Mouse (Mus musculus): ENCODE data around the gene Krt42. TPM values are rescaled to one million over a fixed set of nuclear protein-coding genes. Genes with fewer than 3 reads are reported as not detected.

Gene Krt42
- polyA plus RNA-seq, 1 experiment from 2014 or later: not detected

- peak overlapping the region; percentile 49; the same call in 1 of the 2 replicates for H3K9ac ChIP-seq (ENCODE audit: low read depth, low read length)
- H3K36me3 ChIP-seq (ENCODE audit: control insufficient read depth, insufficient read depth, low read length): no peaks in the 10 kb centered on the region
- 69% methylated on average over 4 of the region's 4 CpGs for WGBS
- no peaks in the 10 kb centered on the region for H3K27me3 ChIP-seq (replicated peaks; ENCODE audit: control insufficient read depth, insufficient read depth, low read length)
- peaks cover 34% of the 10 kb centered on the region for H3K4me1 ChIP-seq (ENCODE audit: control insufficient read depth, insufficient read depth, low read length)
- no peak overlapping the region for H3K4me2 ChIP-seq (ENCODE audit: low read depth, low read length)
- no peak overlapping the region for H3K27ac ChIP-seq (ENCODE audit: low read length)
- no peaks in the 10 kb centered on the region for H3K9me3 ChIP-seq (ENCODE audit: control insufficient read depth, low read length)
- no peak overlapping the region for H3K4me3 ChIP-seq (ENCODE audit: low read length)
- peak; percentile 12; the same call in 1 of the 2 replicates for ATAC-seq
These were observed 15.3 kb upstream of the Krt42 start for GRCm38 (mm10) chr11:100284988-100285387.

GRCm38 (mm10) chr11:100282549-100282948, 12.9 kb upstream of the Krt42 start:
- peaks cover 20% of the 10 kb centered on the region for H3K4me1 ChIP-seq (ENCODE audit: control insufficient read depth, insufficient read depth, low read length)
- H3K36me3 ChIP-seq (ENCODE audit: control insufficient read depth, insufficient read depth, low read length): no peaks in the 10 kb centered on the region
- no peak overlapping the region for H3K4me2 ChIP-seq (ENCODE audit: low read depth, low read length)
- H3K27me3 ChIP-seq (replicated peaks; ENCODE audit: control insufficient read depth, insufficient read depth, low read length): no peaks in the 10 kb centered on the region
- H3K9ac ChIP-seq (ENCODE audit: low read depth, low read length): no peak overlapping the region
- H3K9me3 ChIP-seq (ENCODE audit: control insufficient read depth, low read length): no peaks in the 10 kb centered on the region
- H3K4me3 ChIP-seq (ENCODE audit: low read length): no peak overlapping the region
- 22% methylated on average over 10 of the region's 10 CpGs for WGBS
- no peak overlapping the region for H3K27ac ChIP-seq (ENCODE audit: low read length)
- ATAC-seq: no peak

- no peak overlapping the region for H3K4me3 ChIP-seq (ENCODE audit: low read length)
- no peak overlapping the region for H3K27ac ChIP-seq (ENCODE audit: low read length)
- H3K36me3 ChIP-seq (ENCODE audit: control insufficient read depth, insufficient read depth, low read length): no peaks in the 10 kb centered on the region
- no peaks in the 10 kb centered on the region for H3K27me3 ChIP-seq (replicated peaks; ENCODE audit: control insufficient read depth, insufficient read depth, low read length)
- H3K4me1 ChIP-seq (ENCODE audit: control insufficient read depth, insufficient read depth, low read length): peaks cover 20% of the 10 kb centered on the region
- no peaks in the 10 kb centered on the region for H3K9me3 ChIP-seq (ENCODE audit: control insufficient read depth, low read length)
- H3K9ac ChIP-seq (ENCODE audit: low read depth, low read length): no peak overlapping the region
- peak; percentile 19; the same call in 1 of the 2 replicates for ATAC-seq
- 19% methylated on average over 11 of the region's 11 CpGs for WGBS
- H3K4me2 ChIP-seq (ENCODE audit: low read depth, low read length): no peak overlapping the region
These were observed 12.2 kb upstream of the Krt42 start for GRCm38 (mm10) chr11:100281596-100282544.

GRCm38 (mm10) chr11:100278759-100279158, 9.1 kb upstream of the Krt42 start:
- H3K9ac ChIP-seq (ENCODE audit: low read depth, low read length): no peak overlapping the region
- H3K4me3 ChIP-seq (ENCODE audit: low read length): no peak overlapping the region
- no peak for ATAC-seq
- no peak overlapping the region for H3K27ac ChIP-seq (ENCODE audit: low read length)
- 49% methylated on average over 5 of the region's 5 CpGs for WGBS
- H3K4me2 ChIP-seq (ENCODE audit: low read depth, low read length): no peak overlapping the region
- H3K4me1 ChIP-seq (ENCODE audit: control insufficient read depth, insufficient read depth, low read length): no peaks in the 10 kb centered on the region
- H3K9me3 ChIP-seq (ENCODE audit: control insufficient read depth, low read length): no peaks in the 10 kb centered on the region
- H3K36me3 ChIP-seq (ENCODE audit: control insufficient read depth, insufficient read depth, low read length): no peaks in the 10 kb centered on the region
- H3K27me3 ChIP-seq (replicated peaks; ENCODE audit: control insufficient read depth, insufficient read depth, low read length): no peaks in the 10 kb centered on the region

- no peaks in the 10 kb centered on the region for H3K9me3 ChIP-seq (ENCODE audit: control insufficient read depth, low read length)
- ATAC-seq: no peak
- WGBS: 62% methylated on average over 15 of the region's 15 CpGs
- H3K36me3 ChIP-seq (ENCODE audit: control insufficient read depth, insufficient read depth, low read length): no peaks in the 10 kb centered on the region
- no peak overlapping the region for H3K4me2 ChIP-seq (ENCODE audit: low read depth, low read length)
- no peak overlapping the region for H3K9ac ChIP-seq (ENCODE audit: low read depth, low read length)
- no peak overlapping the region for H3K27ac ChIP-seq (ENCODE audit: low read length)
- no peaks in the 10 kb centered on the region for H3K4me1 ChIP-seq (ENCODE audit: control insufficient read depth, insufficient read depth, low read length)
- no peaks in the 10 kb centered on the region for H3K27me3 ChIP-seq (replicated peaks; ENCODE audit: control insufficient read depth, insufficient read depth, low read length)
- H3K4me3 ChIP-seq (ENCODE audit: low read length): no peak overlapping the region
These were observed 8.2 kb upstream of the Krt42 start for GRCm38 (mm10) chr11:100277726-100278480.

GRCm38 (mm10) chr11:100275466-100275865, 5.8 kb upstream of the Krt42 start:
- H3K9ac ChIP-seq (ENCODE audit: low read depth, low read length): no peak overlapping the region
- H3K27ac ChIP-seq (ENCODE audit: low read length): no peak overlapping the region
- WGBS: 64% methylated on average over 5 of the region's 5 CpGs
- no peaks in the 10 kb centered on the region for H3K36me3 ChIP-seq (ENCODE audit: control insufficient read depth, insufficient read depth, low read length)
- no peak for ATAC-seq
- H3K4me3 ChIP-seq (ENCODE audit: low read length): no peak overlapping the region
- H3K4me1 ChIP-seq (ENCODE audit: control insufficient read depth, insufficient read depth, low read length): no peaks in the 10 kb centered on the region
- H3K27me3 ChIP-seq (replicated peaks; ENCODE audit: control insufficient read depth, insufficient read depth, low read length): no peaks in the 10 kb centered on the region
- H3K4me2 ChIP-seq (ENCODE audit: low read depth, low read length): no peak overlapping the region
- H3K9me3 ChIP-seq (ENCODE audit: control insufficient read depth, low read length): no peaks in the 10 kb centered on the region

- no peak for ATAC-seq
- H3K4me3 ChIP-seq (ENCODE audit: low read length): no peak overlapping the region
These were observed 5.0 kb upstream of the Krt42 start for GRCm38 (mm10) chr11:100274719-100275118.

GRCm38 (mm10) chr11:100271878-100272277, 2.2 kb upstream of the Krt42 start:
- no peaks in the 10 kb centered on the region for H3K9me3 ChIP-seq (ENCODE audit: control insufficient read depth, low read length)
- H3K9ac ChIP-seq (ENCODE audit: low read depth, low read length): no peak overlapping the region
- WGBS: 84% methylated on average over 1 of the region's 1 CpGs

More at GRCm38 (mm10) chr11:100274719-100275118, 5.0 kb upstream of the Krt42 start:
- no peaks in the 10 kb centered on the region for H3K27me3 ChIP-seq (replicated peaks; ENCODE audit: control insufficient read depth, insufficient read depth, low read length)
- 50% methylated on average over 7 of the region's 7 CpGs for WGBS
- H3K9ac ChIP-seq (ENCODE audit: low read depth, low read length): no peak overlapping the region
- no peaks in the 10 kb centered on the region for H3K9me3 ChIP-seq (ENCODE audit: control insufficient read depth, low read length)
- H3K27ac ChIP-seq (ENCODE audit: low read length): no peak overlapping the region
- H3K36me3 ChIP-seq (ENCODE audit: control insufficient read depth, insufficient read depth, low read length): no peaks in the 10 kb centered on the region
- no peak overlapping the region for H3K4me2 ChIP-seq (ENCODE audit: low read depth, low read length)
- no peaks in the 10 kb centered on the region for H3K4me1 ChIP-seq (ENCODE audit: control insufficient read depth, insufficient read depth, low read length)

More at GRCm38 (mm10) chr11:100271878-100272277, 2.2 kb upstream of the Krt42 start:
- no peaks in the 10 kb centered on the region for H3K27me3 ChIP-seq (replicated peaks; ENCODE audit: control insufficient read depth, insufficient read depth, low read length)
- ATAC-seq: no peak
- H3K4me1 ChIP-seq (ENCODE audit: control insufficient read depth, insufficient read depth, low read length): no peaks in the 10 kb centered on the region
- H3K4me2 ChIP-seq (ENCODE audit: low read depth, low read length): no peak overlapping the region
- H3K27ac ChIP-seq (ENCODE audit: low read length): no peak overlapping the region
- H3K4me3 ChIP-seq (ENCODE audit: low read length): no peak overlapping the region
- no peaks in the 10 kb centered on the region for H3K36me3 ChIP-seq (ENCODE audit: control insufficient read depth, insufficient read depth, low read length)
